Mouse (Mus musculus): Measurements from ENCODE around the gene Epha2. TPM values are rescaled to one million over a fixed set of nuclear protein-coding genes. Genes with fewer than 3 reads are reported as not detected.

The Epha2 gene
- polyA plus RNA-seq, 1 experiment from 2014 or later, result 10.3 TPM

DNA sequence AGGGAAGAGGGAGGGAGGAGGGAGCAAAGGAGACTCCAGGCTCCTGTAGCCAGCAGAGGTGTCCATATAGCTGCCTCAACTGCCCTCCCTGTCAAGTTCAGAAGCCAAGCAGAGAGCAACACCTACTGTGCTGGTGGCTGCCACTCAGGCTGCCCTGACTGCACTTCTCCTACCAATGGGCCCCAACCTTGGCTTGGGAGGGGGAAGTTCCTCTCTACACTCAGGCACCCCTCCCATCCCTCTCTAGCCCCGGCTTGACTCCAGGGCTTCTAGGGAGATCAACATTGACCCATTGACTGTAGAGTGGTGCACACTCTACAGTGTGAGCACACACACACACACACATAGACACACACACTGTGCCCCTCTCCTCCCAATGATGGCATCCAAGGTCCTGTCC is 19.5 kb upstream of the Epha2 start:
- Histone ChIP-seq H3K4me2 (replicated peaks; ENCODE audit: low read depth, low read length) (no peak overlapping the region), H3K9me3 (ENCODE audit: low read length) (no peaks in the 10 kb centered on the region), H3K27ac (ENCODE audit: low read length) (peak overlapping the region; percentile 69), H3K9ac (replicated peaks; ENCODE audit: low read depth) (no peak overlapping the region), H3K27me3 (replicated peaks; ENCODE audit: insufficient read depth, low read length) (no peaks in the 10 kb centered on the region), H3K4me3 (ENCODE audit: low read depth, low read length) (no peak overlapping the region), H3K4me1 (ENCODE audit: insufficient read depth, low read depth, low read length) (peaks cover 35% of the 10 kb centered on the region), H3K36me3 (ENCODE audit: insufficient read depth, low read length) (no peaks in the 10 kb centered on the region)
- DNase-seq (ENCODE audit: low spot score), result no peak
- WGBS, result 10% methylated on average over 1 of the region's 1 CpGs
- ATAC-seq, result peak; percentile 14
- TF ChIP-seq EP300 (IDR thresholded peaks at IDR 0.05), result no peak; the same call in 1 of the 2 replicates
- no peak for TF ChIP-seq CTCF (IDR thresholded peaks at IDR 0.05)

DNA sequence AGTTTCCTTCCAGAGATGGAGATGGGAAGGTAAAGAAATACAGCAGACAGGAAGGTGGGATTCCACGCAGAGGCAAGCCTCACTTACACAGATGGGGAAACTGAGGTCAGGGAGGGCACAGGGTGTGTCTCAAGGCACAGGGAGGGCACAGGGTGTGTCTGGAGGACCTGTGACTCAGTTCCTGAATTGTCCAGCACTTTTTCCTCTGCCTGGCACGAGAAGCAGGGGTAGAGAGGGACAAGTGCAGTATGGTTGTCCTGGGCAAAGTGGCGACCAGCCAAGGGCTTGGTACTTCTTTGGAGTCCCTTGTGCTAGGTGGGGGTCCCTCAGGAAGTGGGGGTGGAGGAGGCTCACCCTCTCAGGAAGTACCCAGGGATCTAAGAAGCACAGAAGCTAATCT is 19.0 kb upstream of the Epha2 start:
- Histone ChIP-seq H3K27me3 (replicated peaks; ENCODE audit: insufficient read depth, low read length) (no peaks in the 10 kb centered on the region), H3K4me2 (replicated peaks; ENCODE audit: low read depth, low read length) (no peak overlapping the region), H3K9me3 (ENCODE audit: low read length) (no peaks in the 10 kb centered on the region), H3K9ac (replicated peaks; ENCODE audit: low read depth) (no peak overlapping the region), H3K27ac (ENCODE audit: low read length) (peak overlapping the region; percentile 69), H3K4me1 (ENCODE audit: insufficient read depth, low read depth, low read length) (peaks cover 35% of the 10 kb centered on the region), H3K4me3 (ENCODE audit: low read depth, low read length) (no peak overlapping the region), H3K36me3 (ENCODE audit: insufficient read depth, low read length) (no peaks in the 10 kb centered on the region)
- TF ChIP-seq EP300 (IDR thresholded peaks at IDR 0.05), result no peak
- DNase-seq (ENCODE audit: low spot score), result peak; percentile 42
- WGBS, result 18% methylated on average over 3 of the region's 3 CpGs
- ATAC-seq, result no peak

DNA sequence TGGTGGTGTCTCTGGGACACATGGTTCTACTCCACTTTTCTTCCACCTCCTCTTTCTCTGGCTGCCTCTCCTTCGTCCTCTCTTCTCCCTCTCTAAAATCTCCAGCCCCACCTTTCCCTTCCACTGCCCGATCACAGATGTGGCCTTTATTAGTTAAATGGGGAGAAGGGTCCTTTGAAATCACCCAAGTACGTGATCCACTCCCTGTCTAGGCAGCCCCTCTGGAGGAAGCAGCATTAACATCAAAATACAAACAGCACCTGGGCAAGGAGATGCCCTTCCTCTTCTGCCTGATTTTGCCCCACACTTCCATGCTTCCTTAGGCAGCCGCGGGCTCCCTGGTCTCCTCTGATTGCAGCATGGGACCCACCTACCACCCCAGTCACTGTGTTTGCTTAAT is 18.4 kb upstream of the Epha2 start:
- peaks cover 33% of the 10 kb centered on the region for H3K4me1 ChIP-seq (ENCODE audit: insufficient read depth, low read depth, low read length)
- no peaks in the 10 kb centered on the region for H3K27me3 ChIP-seq (replicated peaks; ENCODE audit: insufficient read depth, low read length)
- no peak for TF ChIP-seq CTCF (IDR thresholded peaks at IDR 0.05)
- TF ChIP-seq EP300 (IDR thresholded peaks at IDR 0.05), result no peak
- no peak overlapping the region for H3K4me3 ChIP-seq (ENCODE audit: low read depth, low read length)
- H3K9me3 ChIP-seq (ENCODE audit: low read length), result no peaks in the 10 kb centered on the region
- no peaks in the 10 kb centered on the region for H3K36me3 ChIP-seq (ENCODE audit: insufficient read depth, low read length)
- H3K9ac ChIP-seq (replicated peaks; ENCODE audit: low read depth), result no peak overlapping the region
- WGBS, result 46% methylated on average over 5 of the region's 5 CpGs
- no peak for DNase-seq (ENCODE audit: low spot score)
- no peak for ATAC-seq
- no peak overlapping the region for H3K4me2 ChIP-seq (replicated peaks; ENCODE audit: low read depth, low read length)
- peak overlapping the region; percentile 69 for H3K27ac ChIP-seq (ENCODE audit: low read length)

DNA sequence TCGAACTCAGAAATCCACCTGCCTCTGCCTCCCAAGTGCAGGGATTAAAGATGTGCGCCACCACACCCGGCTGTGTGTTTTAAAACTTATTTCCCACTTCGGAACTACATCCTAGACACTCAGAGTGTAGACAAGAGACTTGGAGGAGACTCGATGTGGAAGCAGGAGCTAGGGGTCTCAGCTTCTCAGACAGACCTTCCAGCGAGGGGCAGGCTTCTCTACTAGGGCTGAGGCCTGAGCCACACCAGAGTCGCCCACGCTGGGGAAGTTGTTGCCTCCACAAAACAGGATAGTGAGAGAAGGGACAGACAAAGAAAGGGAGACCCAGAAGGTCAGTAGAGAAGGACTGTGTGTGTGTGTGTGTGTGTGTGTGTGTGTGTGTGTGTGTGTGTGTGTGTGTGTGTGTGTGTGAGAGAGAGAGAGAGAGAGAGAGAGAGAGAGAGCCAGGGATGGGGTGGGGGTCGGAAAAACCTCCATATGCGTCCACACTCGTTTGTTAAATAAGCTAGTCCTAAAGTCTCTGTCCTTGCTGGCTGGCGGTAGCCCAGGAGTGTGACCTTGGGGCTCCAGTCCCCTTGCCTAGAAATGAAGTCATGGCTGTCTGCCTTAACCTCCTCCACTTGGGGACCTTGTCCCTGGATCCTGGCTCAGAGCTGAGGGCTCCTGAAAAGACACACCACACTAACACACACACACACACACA is 17.7 kb upstream of the Epha2 start:
- 51% methylated on average over 12 of the region's 12 CpGs for WGBS

DNA sequence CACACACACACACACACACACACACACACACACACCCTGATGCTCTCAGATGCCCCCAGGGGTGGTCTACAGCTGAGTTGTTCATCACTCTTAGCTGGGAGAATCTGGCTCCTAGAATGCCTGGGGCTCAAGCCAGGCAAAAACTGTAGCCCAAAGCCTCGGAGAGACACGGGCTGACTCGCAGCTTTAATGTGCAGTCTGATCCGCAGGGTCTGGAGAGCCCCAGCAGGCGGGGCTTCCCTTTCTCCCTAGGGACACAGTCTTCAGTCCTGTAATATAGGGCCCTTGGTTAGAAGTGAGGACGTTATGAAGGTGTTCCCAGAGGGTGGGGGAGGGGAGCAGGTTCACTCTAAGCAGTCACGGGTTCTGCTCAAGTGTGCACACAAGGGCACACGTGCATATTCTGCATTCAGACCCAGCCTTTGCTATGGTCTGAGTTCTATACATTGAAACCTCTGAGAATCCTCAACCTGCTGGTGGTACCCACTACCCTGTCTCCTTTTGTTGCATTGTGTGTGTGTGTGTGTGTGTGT is 17.1 kb upstream of the Epha2 start:
- Histone ChIP-seq H3K9ac (replicated peaks; ENCODE audit: low read depth) (no peak overlapping the region), H3K27me3 (replicated peaks; ENCODE audit: insufficient read depth, low read length) (no peaks in the 10 kb centered on the region), H3K4me3 (ENCODE audit: low read depth, low read length) (no peak overlapping the region), H3K27ac (ENCODE audit: low read length) (no peak overlapping the region), H3K36me3 (ENCODE audit: insufficient read depth, low read length) (no peaks in the 10 kb centered on the region), H3K4me1 (ENCODE audit: insufficient read depth, low read depth, low read length) (peaks cover 24% of the 10 kb centered on the region), H3K4me2 (replicated peaks; ENCODE audit: low read depth, low read length) (no peak overlapping the region), H3K9me3 (ENCODE audit: low read length) (no peaks in the 10 kb centered on the region)
- 19% methylated on average over 8 of the region's 8 CpGs for WGBS
- ATAC-seq, result peak; percentile 13; the same call in 1 of the 2 replicates
- TF ChIP-seq CTCF (IDR thresholded peaks at IDR 0.05) (no peak), EP300 (IDR thresholded peaks at IDR 0.05) (peak; percentile 51; the same call in 1 of the 2 replicates)
- DNase-seq (ENCODE audit: low spot score), result peak; percentile 67

More for the DNA sequence above, 17.7 kb upstream of the Epha2 start:
- H3K27ac ChIP-seq (ENCODE audit: low read length), result no peak overlapping the region
- TF ChIP-seq CTCF (IDR thresholded peaks at IDR 0.05) (no peak), EP300 (IDR thresholded peaks at IDR 0.05) (no peak)
- H3K9me3 ChIP-seq (ENCODE audit: low read length), result no peaks in the 10 kb centered on the region
- no peak for DNase-seq (ENCODE audit: low spot score)
- H3K4me2 ChIP-seq (replicated peaks; ENCODE audit: low read depth, low read length), result no peak overlapping the region
- H3K36me3 ChIP-seq (ENCODE audit: insufficient read depth, low read length), result no peaks in the 10 kb centered on the region
- no peaks in the 10 kb centered on the region for H3K27me3 ChIP-seq (replicated peaks; ENCODE audit: insufficient read depth, low read length)
- peaks cover 29% of the 10 kb centered on the region for H3K4me1 ChIP-seq (ENCODE audit: insufficient read depth, low read depth, low read length)
- no peak overlapping the region for H3K9ac ChIP-seq (replicated peaks; ENCODE audit: low read depth)
- no peak for ATAC-seq
- no peak overlapping the region for H3K4me3 ChIP-seq (ENCODE audit: low read depth, low read length)

DNA sequence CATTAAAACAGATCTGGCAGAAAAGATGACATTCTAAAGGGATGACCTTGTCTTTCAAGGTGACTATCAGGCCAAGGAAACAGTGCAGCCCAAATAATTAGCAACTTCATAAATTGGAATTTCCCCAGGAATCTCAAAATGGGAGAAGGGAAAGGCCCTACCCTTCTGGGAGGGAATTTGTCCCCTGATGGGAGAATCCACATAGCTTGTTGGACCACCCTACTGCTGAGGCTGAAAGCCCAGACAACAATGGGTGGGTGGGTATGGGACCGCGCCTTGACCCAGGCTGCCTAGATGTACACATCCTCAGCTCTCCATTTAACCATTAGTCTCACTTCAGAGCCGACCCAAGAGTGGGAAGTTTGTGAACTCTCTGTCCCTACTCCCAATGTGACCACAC is 16.6 kb upstream of the Epha2 start:
- TF ChIP-seq EP300 (IDR thresholded peaks at IDR 0.05), result no peak
- no peak for TF ChIP-seq CTCF (IDR thresholded peaks at IDR 0.05)
- Histone ChIP-seq H3K9ac (replicated peaks; ENCODE audit: low read depth) (no peak overlapping the region), H3K27ac (ENCODE audit: low read length) (no peak overlapping the region), H3K4me1 (ENCODE audit: insufficient read depth, low read depth, low read length) (peaks cover 24% of the 10 kb centered on the region), H3K36me3 (ENCODE audit: insufficient read depth, low read length) (no peaks in the 10 kb centered on the region), H3K27me3 (replicated peaks; ENCODE audit: insufficient read depth, low read length) (no peaks in the 10 kb centered on the region), H3K4me2 (replicated peaks; ENCODE audit: low read depth, low read length) (no peak overlapping the region), H3K4me3 (ENCODE audit: low read depth, low read length) (no peak overlapping the region), H3K9me3 (ENCODE audit: low read length) (no peaks in the 10 kb centered on the region)
- no peak for ATAC-seq
- 71% methylated on average over 3 of the region's 3 CpGs for WGBS
- no peak for DNase-seq (ENCODE audit: low spot score)

Measured in lung, postnatal 0 days (tissue).